In genomic region chr9:40414498-40414903, GRCm38 (mm10) we compare ENCODE assay signal across 8 mouse cellular contexts.
DNase-seq lines count a peak whose midpoint lies in the region; ATAC-seq and TF ChIP-seq lines count a peak whose summit lies in the region.

No protein-coding gene starts in this region.

- peak overlapping the region; percentile 60; the same call in 1 of the 2 replicates for H3K27ac ChIP-seq in hindbrain, embryonic 12.5 days

- in situ Hi-C loops in Patski (cut with MboI; ENCODE audit: low pct_unique_long_range_greater_than_20kb): loop anchor here (5.0 to 25.0 kb wide), 3 partner anchors 63 to 323 kb away; no protein-coding TSS in a partner anchor

- no peak for DNase-seq in Patski (ENCODE audit: low read depth, low spot score)
- peak; percentile 86 for DNase-seq in cerebellum, postnatal 10 days
- DNase-seq in frontal cortex, postnatal 10 days (ENCODE audit: low spot score in 2 of 2): peak; percentile 48 to 65
- DNase-seq in layer of hippocampus, postnatal 25 days (ENCODE audit: extremely low spot score in 1 of 2, low spot score in 1 of 2): peak; percentile 63 to 67
- DNase-seq in lung, postnatal 36 days: peak; percentile 89
- peak; percentile 80 for DNase-seq in retina, embryonic 14.5 days (ENCODE audit: low spot score)
- DNase-seq in thymus, postnatal 4 days: peak; percentile 73

- H3K4me1 ChIP-seq in hindbrain, embryonic 12.5 days: no peaks in the 10 kb centered on the region

- H3K4me3 ChIP-seq in hindbrain, embryonic 12.5 days: peak overlapping the region; percentile 60

- H3K9me3 ChIP-seq in hindbrain, embryonic 12.5 days (replicated peaks): no peaks in the 10 kb centered on the region

- WGBS in hindbrain, embryonic 12.5 days: under 1% methylated on average over 15 of the region's 15 CpGs

- no peaks in the 10 kb centered on the region for H3K36me3 ChIP-seq in hindbrain, embryonic 12.5 days

- peak overlapping the region; percentile 77 for H3K9ac ChIP-seq in hindbrain, embryonic 12.5 days

- H3K4me2 ChIP-seq in hindbrain, embryonic 12.5 days (replicated peaks): peak overlapping the region; percentile 96

- CTCF ChIA-PET in Patski (lab: Charles Lee): interaction anchor here (0.8 to 1.4 kb wide), 4 partner anchors 12 to 80 kb away, joined by 3 to 4 read pairs (median 3); no protein-coding TSS in a partner anchor

- peak; percentile 63 for ATAC-seq in Patski
- peak; percentile 83 for ATAC-seq in hindbrain, embryonic 12.5 days (ENCODE audit: low FRiP score)

- TF ChIP-seq CTCF in Patski (IDR thresholded peaks at IDR 0.05): no peak

- POLR2A ChIA-PET in Patski (lab: Charles Lee): no interaction called here

- no peaks in the 10 kb centered on the region for H3K27me3 ChIP-seq in Patski
- no peaks in the 10 kb centered on the region for H3K27me3 ChIP-seq in hindbrain, embryonic 12.5 days
